Mouse (Mus musculus): ENCODE measurements around the gene Rpl39l. TPM values are rescaled to one million over a fixed set of nuclear protein-coding genes. Genes with fewer than 3 reads are reported as not detected.
"Not testable (repeated sequence)": the region's sequence is repeated elsewhere in the genome, so short reads cannot be mapped to it uniquely, and the experiment has no call there.

Rpl39l gene
- total and polyA plus RNA-seq, 2 experiments from 2014 or later: 0.49 TPM; not detected in 1

DNA sequence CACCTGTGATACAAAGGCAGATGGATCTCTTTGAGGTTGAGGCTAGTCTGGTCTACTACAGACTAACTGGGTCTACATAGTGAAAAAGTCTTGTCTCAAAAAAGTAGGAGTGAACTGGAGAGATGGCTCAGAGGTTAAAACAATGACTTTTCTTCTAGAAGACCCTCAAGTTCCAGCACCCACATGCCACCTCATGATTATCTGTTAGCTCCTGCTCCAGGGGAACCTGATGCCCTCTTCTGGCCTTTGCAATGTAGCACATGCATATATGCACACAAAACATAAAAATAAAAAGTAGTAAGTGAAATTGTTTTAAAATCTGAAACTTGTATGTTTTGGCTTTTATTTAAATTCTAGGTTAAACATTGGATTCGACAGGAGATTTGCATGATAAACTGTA lies 38.8 kb downstream of the Rpl39l start:
- no peak overlapping the region for H3K27ac ChIP-seq (ENCODE audit: low read depth)

DNA sequence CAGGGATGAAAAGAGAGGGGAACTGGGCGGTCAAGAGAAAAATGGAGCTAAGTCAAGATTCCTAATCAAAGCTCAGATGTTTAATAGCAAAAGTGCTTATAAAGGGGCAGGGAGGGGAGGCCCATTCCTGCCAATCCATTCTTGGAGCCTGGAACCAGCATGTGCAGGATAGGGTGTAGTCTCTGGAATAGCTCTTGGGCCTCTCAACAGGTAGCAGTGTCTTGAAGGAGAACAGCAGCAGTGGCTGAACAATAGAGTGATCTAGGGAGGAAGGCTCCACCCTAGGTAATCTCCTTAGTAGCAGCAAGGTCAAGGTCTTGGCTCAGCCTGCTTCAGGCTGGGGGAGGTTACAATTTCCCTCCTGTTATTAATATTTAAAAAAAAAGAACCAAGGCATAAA lies 46.3 kb downstream of the Rpl39l start:
- H3K27ac ChIP-seq (ENCODE audit: low read depth); DNase-seq (ENCODE audit: low spot score); H3K9me3 ChIP-seq (replicated peaks; ENCODE audit: control insufficient read depth, low read length); H3K27me3 ChIP-seq (ENCODE audit: control insufficient read depth, insufficient read depth, low read length); H3K36me3 ChIP-seq (replicated peaks; ENCODE audit: control insufficient read depth, insufficient read depth, low read length); H3K4me2 ChIP-seq (ENCODE audit: low read depth, low read length); H3K4me1 ChIP-seq (ENCODE audit: control insufficient read depth, insufficient read depth); H3K4me3 ChIP-seq (ENCODE audit: low read depth, low read length); H3K9ac ChIP-seq (replicated peaks; ENCODE audit: low read depth, low read length); ATAC-seq (ENCODE audit: insufficient read depth, low read depth): not testable (repeated sequence)
- 76% methylated on average over 1 of the region's 1 CpGs for WGBS

More for the DNA sequence above, 38.8 kb downstream of the Rpl39l start:
- Histone ChIP-seq H3K9ac (replicated peaks; ENCODE audit: low read depth, low read length) (no peak overlapping the region), H3K4me1 (ENCODE audit: control insufficient read depth, insufficient read depth) (no peaks in the 10 kb centered on the region), H3K4me2 (ENCODE audit: low read depth, low read length) (no peak overlapping the region), H3K4me3 (ENCODE audit: low read depth, low read length) (no peak overlapping the region), H3K9me3 (replicated peaks; ENCODE audit: control insufficient read depth, low read length) (no peaks in the 10 kb centered on the region), H3K27me3 (ENCODE audit: control insufficient read depth, insufficient read depth, low read length) (no peaks in the 10 kb centered on the region), H3K36me3 (replicated peaks; ENCODE audit: control insufficient read depth, insufficient read depth, low read length) (no peaks in the 10 kb centered on the region)
- 63% methylated on average over 1 of the region's 1 CpGs for WGBS
- no peak for TF ChIP-seq EP300 (IDR thresholded peaks at IDR 0.05; ENCODE audit: low read depth)
- TF ChIP-seq CTCF (IDR thresholded peaks at IDR 0.05; ENCODE audit: low read depth): no peak
- ATAC-seq (ENCODE audit: insufficient read depth, low read depth) (no peak), DNase-seq (ENCODE audit: low spot score) (no peak)

DNA sequence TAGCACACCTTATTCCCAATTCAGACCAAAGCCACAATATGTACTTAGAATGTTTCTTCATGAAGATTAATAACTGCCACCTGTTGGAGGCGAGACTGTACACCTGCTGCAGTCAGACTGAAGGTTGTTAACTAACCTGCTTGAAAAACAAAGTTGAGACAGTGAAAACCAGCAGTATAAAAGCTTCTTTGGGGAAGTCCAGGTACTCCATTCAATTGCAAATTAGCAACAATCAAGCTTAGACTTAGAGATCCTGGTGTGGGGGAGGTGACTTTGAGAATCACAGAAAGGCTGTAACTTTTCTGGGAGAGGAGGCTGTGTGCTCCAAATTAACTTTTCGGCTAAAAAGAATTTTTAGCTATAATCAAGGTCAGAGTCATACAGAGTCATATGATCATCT lies 47.0 kb downstream of the Rpl39l start:
- ATAC-seq (ENCODE audit: insufficient read depth, low read depth); DNase-seq (ENCODE audit: low spot score); H3K4me1 ChIP-seq (ENCODE audit: control insufficient read depth, insufficient read depth); H3K9ac ChIP-seq (replicated peaks; ENCODE audit: low read depth, low read length); H3K9me3 ChIP-seq (replicated peaks; ENCODE audit: control insufficient read depth, low read length); H3K27me3 ChIP-seq (ENCODE audit: control insufficient read depth, insufficient read depth, low read length); H3K36me3 ChIP-seq (replicated peaks; ENCODE audit: control insufficient read depth, insufficient read depth, low read length); H3K4me2 ChIP-seq (ENCODE audit: low read depth, low read length); H3K4me3 ChIP-seq (ENCODE audit: low read depth, low read length); H3K27ac ChIP-seq (ENCODE audit: low read depth): not testable (repeated sequence)
- WGBS: 66% methylated on average over 2 of the region's 2 CpGs

Other genes starting within 250 kb of the Rpl39l start
- gene Grin2a, start 174.7 kb upstream of the Rpl39l start, total RNA-seq (2014; rRNA removed; ENCODE audit: low replicate concordance): 0.27 and 0.38 TPM in 2 replicates
- 0.05 and 0.15 TPM in 2 replicates for gene Grin2a, start 174.7 kb upstream of the Rpl39l start, polyA plus RNA-seq (2015; fragmentation: Nextera tagmentation; extraction: Ambion mirVana)
- gene Atf7ip2, start 22.5 kb downstream of the Rpl39l start, total RNA-seq (2014; rRNA removed; ENCODE audit: low replicate concordance): not detected in 2 replicates
- gene Atf7ip2, start 22.5 kb downstream of the Rpl39l start, polyA plus RNA-seq (2015; fragmentation: Nextera tagmentation; extraction: Ambion mirVana): 0.10 TPM in 2 replicates
- 43.4 and 56.7 TPM in 2 replicates for gene Emp2, start 143.7 kb downstream of the Rpl39l start, total RNA-seq (2014; rRNA removed; ENCODE audit: low replicate concordance)
- 25.5 and 25.7 TPM in 2 replicates for gene Emp2, start 143.7 kb downstream of the Rpl39l start, polyA plus RNA-seq (2015; fragmentation: Nextera tagmentation; extraction: Ambion mirVana)
- gene Tekt5, start 225.3 kb downstream of the Rpl39l start, total RNA-seq (2014; rRNA removed; ENCODE audit: low replicate concordance): 4.7 TPM in 1 of 2 replicates, not detected in the other
- 0.26 and 0.45 TPM in 2 replicates for gene Tekt5, start 225.3 kb downstream of the Rpl39l start, polyA plus RNA-seq (2015; fragmentation: Nextera tagmentation; extraction: Ambion mirVana)
- gene Nubp1, start 241.7 kb downstream of the Rpl39l start, total RNA-seq (2014; rRNA removed; ENCODE audit: low replicate concordance): 16.9 and 25.3 TPM in 2 replicates
- 18.9 and 19.4 TPM in 2 replicates for gene Nubp1, start 241.7 kb downstream of the Rpl39l start, polyA plus RNA-seq (2015; fragmentation: Nextera tagmentation; extraction: Ambion mirVana)